Mouse (Mus musculus) embryonic fibroblast, embryonic 13.5 days (primary cell): ENCODE measurements around the gene Tnfsf8.

Source experiments
- CTCF ChIP-seq: IDR thresholded peaks from 2 replicates; pipeline ENCODE4 v1.5.1; 2011; ENCODE audit warnings: mild to moderate bottlenecking, control low read depth, low read length, moderate library complexity, borderline replicate concordance; ENCODE audit not compliant: insufficient read depth
- POLR2A ChIP-seq: IDR thresholded peaks from 2 replicates; pipeline ENCODE4 v1.6.1; 2011; ENCODE audit warnings: low read depth, mild to moderate bottlenecking, control low read depth, low read length, moderate library complexity

DNA sequence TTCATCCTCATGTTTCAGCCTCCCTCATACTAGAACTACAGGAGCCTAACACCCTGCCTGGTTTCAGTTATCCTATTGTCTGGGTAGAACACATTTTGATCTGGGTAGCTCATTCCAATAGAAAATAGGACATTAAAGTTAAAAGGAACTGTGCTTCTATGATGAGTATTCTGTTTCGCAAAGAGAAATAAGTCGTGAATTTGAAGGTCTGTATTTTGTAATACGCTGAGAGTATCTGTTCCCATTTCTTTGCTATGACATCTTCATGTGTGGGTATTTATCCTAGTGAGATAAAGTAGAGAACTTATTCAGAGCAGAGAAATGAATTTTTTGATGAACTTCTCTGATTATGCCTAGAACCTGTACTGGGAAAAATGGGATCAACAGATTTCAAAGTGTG, 68.8 kb downstream of the Tnfsf8 start:
- TF ChIP-seq POLR2A, result no peak
- TF ChIP-seq CTCF, result no peak
